Mouse (Mus musculus) testis, adult 2 months (tissue): ENCODE results near the gene Bcl10.

ENCODE experiments used
- CTCF ChIP-seq: fragments of 200-500 bp; IDR thresholded peaks from 2 replicates; pipeline ENCODE4 v1.5.1; 2012; ENCODE audit warnings: low read depth, mild to moderate bottlenecking, inconsistent platforms, low read length, moderate library complexity; ENCODE audit not compliant: control insufficient read depth, insufficient read depth, insufficient replicate concordance
- POLR2A ChIP-seq: fragments of 200-500 bp; IDR thresholded peaks from 2 replicates; pipeline ENCODE4 v1.6.1; 2012; ENCODE audit warnings: low read depth, mild to moderate bottlenecking, inconsistent platforms, low read length, moderate library complexity; ENCODE audit not compliant: control insufficient read depth

DNA sequence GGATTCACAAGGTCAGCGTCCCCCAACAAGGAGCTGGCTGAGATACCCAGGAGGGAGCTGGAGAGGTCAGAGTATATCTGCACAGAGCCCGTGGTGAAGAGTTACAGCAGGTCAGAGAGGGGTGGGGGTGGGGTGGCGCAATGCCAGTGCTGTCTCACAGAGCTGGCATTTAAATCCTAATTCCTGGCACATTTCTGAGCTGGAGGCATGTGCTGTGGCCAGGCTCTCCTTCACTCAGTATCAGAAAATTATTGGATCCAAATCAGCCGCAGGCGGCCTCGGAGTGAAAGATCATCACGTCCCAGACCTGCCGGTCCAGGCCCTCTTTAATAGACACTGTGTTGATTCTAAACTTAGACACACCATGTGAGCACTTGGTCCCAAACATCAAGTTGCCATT lies 22.8 kb upstream of the Bcl10 start:
- TF ChIP-seq POLR2A (no peak), CTCF (no peak)
